Mouse (Mus musculus) heart, embryonic 15.5 days (tissue): ENCODE measurements around the gene Lamb3. TPM values are rescaled to one million over a fixed set of nuclear protein-coding genes. Genes with fewer than 3 reads are reported as not detected.

Source experiments
- ATAC-seq: fragments of 200-750 bp; cut with Nextera tagmentation; replicated peaks from 2 replicates; pipeline ENCODE4 v1.8.0; 2017; ENCODE audit warnings: low read depth, moderate TSS enrichment; ENCODE audit not compliant: insufficient number of reproducible peaks, insufficient read depth, low FRiP score
- H3K27ac ChIP-seq: fragments of 300-500 bp; sonication (generic); 2 replicates; pipeline ENCODE4 v1.5.1; 2015; ENCODE audit warnings: mild to moderate bottlenecking, inconsistent platforms
- H3K27me3 ChIP-seq: fragments of 300-500 bp; sonication (generic); 2 replicates; pipeline ENCODE4 v1.6.1; 2015; ENCODE audit warnings: inconsistent platforms
- H3K36me3 ChIP-seq: fragments of 300-500 bp; sonication (generic); 2 replicates; pipeline ENCODE4 v1.6.1; 2015; ENCODE audit warnings: mild to moderate bottlenecking, inconsistent platforms
- H3K4me1 ChIP-seq: fragments of 300-500 bp; sonication (generic); replicated peaks from 2 replicates; pipeline ENCODE4 v1.6.1; 2015; ENCODE audit warnings: inconsistent platforms
- H3K4me2 ChIP-seq: fragments of 300-500 bp; sonication (generic); 2 replicates; pipeline ENCODE4 v1.6.1; 2015; ENCODE audit warnings: inconsistent platforms, mild to moderate bottlenecking, moderate library complexity
- H3K4me3 ChIP-seq: fragments of 300-500 bp; sonication (generic); 2 replicates; pipeline ENCODE4 v1.5.1; 2015; ENCODE audit warnings: mild to moderate bottlenecking, inconsistent platforms
- H3K9ac ChIP-seq: fragments of 300-500 bp; sonication (generic); 2 replicates; pipeline ENCODE4 v1.6.1; 2015; ENCODE audit warnings: mild to moderate bottlenecking, inconsistent platforms
- H3K9me3 ChIP-seq: fragments of 300-500 bp; sonication (generic); replicated peaks from 2 replicates; pipeline ENCODE4 v1.6.1; 2016; ENCODE audit warnings: inconsistent platforms
- WGBS: fragments of 180-500 bp; shearing (Covaris S2); methylation state at CpG from one replicate; pipeline ENCODE4 v1.1.7; 2015; ENCODE audit warnings: mixed read lengths; 5-methylcytosine and 5-hydroxymethylcytosine counted together
- polyA plus RNA-seq: library from polyadenylated mRNA; unstranded; fragments of >200 nt; fragmentation: Nextera tagmentation; extraction: Ambion mirVana; gene quantifications from 2 replicates; pipeline ENCODE4 v1.2.1, GENCODE M21; 2015

The Lamb3 gene
- polyA plus RNA-seq, 1 experiment from 2014 or later = 4.7 TPM

GRCm38 (mm10) chr1:193376478-193377134 lies 169.1 kb downstream of the Lamb3 start:
- Histone ChIP-seq H3K4me2 (no peak overlapping the region), H3K4me1 (peaks cover 4% of the 10 kb centered on the region), H3K27ac (no peak overlapping the region), H3K4me3 (no peak overlapping the region), H3K27me3 (no peaks in the 10 kb centered on the region), H3K9me3 (no peaks in the 10 kb centered on the region), H3K9ac (no peak overlapping the region), H3K36me3 (no peaks in the 10 kb centered on the region)
- ATAC-seq = peak; percentile 35; the same call in 1 of the 2 replicates
- WGBS = 23% methylated on average over 4 of the region's 4 CpGs

GRCm38 (mm10) chr1:193379634-193380033 lies 172.1 kb downstream of the Lamb3 start:
- no peak overlapping the region for H3K4me2 ChIP-seq
- H3K9ac ChIP-seq = no peak overlapping the region
- H3K36me3 ChIP-seq = no peaks in the 10 kb centered on the region
- H3K4me1 ChIP-seq = peaks cover 18% of the 10 kb centered on the region
- 72% methylated on average over 6 of the region's 6 CpGs for WGBS
- H3K27ac ChIP-seq = no peak overlapping the region
- no peaks in the 10 kb centered on the region for H3K27me3 ChIP-seq
- no peak overlapping the region for H3K4me3 ChIP-seq
- H3K9me3 ChIP-seq = no peaks in the 10 kb centered on the region
- no peak for ATAC-seq

- ATAC-seq = no peak
- H3K27me3 ChIP-seq = no peaks in the 10 kb centered on the region
Measured at GRCm38 (mm10) chr1:193380877-193381276, 173.4 kb downstream of the Lamb3 start.

GRCm38 (mm10) chr1:193381597-193382404 lies 174.3 kb downstream of the Lamb3 start:
- peak overlapping the region; percentile 70 for H3K4me2 ChIP-seq
- peak overlapping the region; percentile 20; the same call in 1 of the 2 replicates for H3K9ac ChIP-seq
- H3K9me3 ChIP-seq = no peaks in the 10 kb centered on the region
- H3K27ac ChIP-seq = peak overlapping the region; percentile 64
- H3K4me3 ChIP-seq = peak overlapping the region; percentile 43
- peaks cover 22% of the 10 kb centered on the region for H3K4me1 ChIP-seq
- H3K36me3 ChIP-seq = no peaks in the 10 kb centered on the region
- WGBS = 21% methylated on average over 11 of the region's 11 CpGs
- no peaks in the 10 kb centered on the region for H3K27me3 ChIP-seq
- ATAC-seq = peak; percentile 20; the same call in 1 of the 2 replicates

More at GRCm38 (mm10) chr1:193380877-193381276, 173.4 kb downstream of the Lamb3 start:
- H3K4me2 ChIP-seq = no peak overlapping the region
- WGBS = 89% methylated on average over 5 of the region's 5 CpGs
- peaks cover 18% of the 10 kb centered on the region for H3K4me1 ChIP-seq
- no peaks in the 10 kb centered on the region for H3K36me3 ChIP-seq
- H3K4me3 ChIP-seq = no peak overlapping the region
- no peaks in the 10 kb centered on the region for H3K9me3 ChIP-seq
- no peak overlapping the region for H3K27ac ChIP-seq
- H3K9ac ChIP-seq = no peak overlapping the region

DNA sequence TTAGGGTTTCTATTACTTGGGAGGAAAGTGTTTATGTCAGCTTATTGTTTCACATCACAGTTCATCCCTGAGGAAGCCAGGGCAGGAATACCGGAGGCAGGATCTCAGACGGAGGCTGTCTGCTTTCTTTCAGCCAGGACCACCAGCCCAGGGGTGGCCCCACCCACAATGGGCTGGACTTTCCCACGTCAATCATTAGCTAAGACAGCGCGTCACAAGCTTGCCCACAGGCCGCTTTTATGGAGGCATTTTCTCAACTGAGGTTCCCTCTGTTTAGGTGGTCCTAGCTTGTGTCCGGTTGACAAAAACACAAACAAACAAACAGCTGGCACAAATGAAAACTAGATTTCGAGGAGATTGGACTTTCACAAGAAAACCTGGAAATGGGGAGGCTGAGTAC lies 174.9 kb downstream of the Lamb3 start:
- peak overlapping the region; percentile 64 for H3K27ac ChIP-seq
- H3K36me3 ChIP-seq = no peaks in the 10 kb centered on the region
- peak overlapping the region; percentile 20; the same call in 1 of the 2 replicates for H3K9ac ChIP-seq
- H3K4me2 ChIP-seq = peak overlapping the region; percentile 70
- no peaks in the 10 kb centered on the region for H3K9me3 ChIP-seq
- WGBS = 1% methylated on average over 8 of the region's 8 CpGs
- peak; percentile 78 for ATAC-seq
- H3K4me1 ChIP-seq = peaks cover 27% of the 10 kb centered on the region
- H3K27me3 ChIP-seq = no peaks in the 10 kb centered on the region
- peak overlapping the region; percentile 43 for H3K4me3 ChIP-seq

DNA sequence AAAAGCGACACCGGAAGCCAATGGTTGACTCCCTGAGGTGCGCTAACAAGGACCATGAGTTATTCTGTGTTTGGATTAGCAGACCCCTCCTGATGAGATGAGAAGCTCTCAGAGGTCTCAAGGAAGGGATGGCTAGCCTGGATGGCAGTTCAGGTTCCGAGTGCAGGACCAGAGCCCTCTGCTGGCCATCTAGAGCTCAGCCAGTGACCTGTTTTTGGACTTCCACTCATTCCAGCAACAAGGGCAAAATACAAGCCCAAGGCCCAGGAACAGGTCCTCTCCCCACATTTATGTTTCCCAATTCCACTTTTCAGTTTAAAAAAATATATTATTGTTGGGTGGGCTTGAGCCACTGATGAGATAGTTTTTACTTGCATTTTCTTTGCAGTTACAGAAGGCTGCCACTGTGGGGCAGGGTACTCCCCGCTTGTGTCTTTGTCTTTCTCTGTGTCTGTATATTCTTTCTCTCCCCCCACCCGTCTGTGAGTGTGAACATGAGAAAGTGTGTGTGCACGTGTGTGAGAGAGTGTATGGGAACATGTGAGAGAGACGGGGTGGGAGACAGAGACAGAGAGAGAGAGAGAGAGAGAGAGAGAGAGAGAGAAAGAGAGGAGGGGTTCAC lies 175.5 kb downstream of the Lamb3 start:
- peak overlapping the region; percentile 70 for H3K4me2 ChIP-seq
- H3K4me1 ChIP-seq = peaks cover 27% of the 10 kb centered on the region
- H3K27ac ChIP-seq = peak overlapping the region; percentile 64
- peak overlapping the region; percentile 20; the same call in 1 of the 2 replicates for H3K9ac ChIP-seq
- peak; percentile 45; the same call in 1 of the 2 replicates for ATAC-seq
- 4% methylated on average over 8 of the region's 8 CpGs for WGBS
- no peaks in the 10 kb centered on the region for H3K36me3 ChIP-seq
- H3K9me3 ChIP-seq = no peaks in the 10 kb centered on the region
- H3K4me3 ChIP-seq = peak overlapping the region; percentile 43
- no peaks in the 10 kb centered on the region for H3K27me3 ChIP-seq

GRCm38 (mm10) chr1:193386136-193386535 lies 178.6 kb downstream of the Lamb3 start:
- Histone ChIP-seq H3K4me1 (peaks cover 46% of the 10 kb centered on the region), H3K27me3 (no peaks in the 10 kb centered on the region), H3K27ac (0 out of 2 replicates have a peak overlapping the region, but pooled peaks have one; percentile 14), H3K36me3 (no peaks in the 10 kb centered on the region), H3K4me2 (no peak overlapping the region), H3K9ac (no peak overlapping the region), H3K4me3 (no peak overlapping the region), H3K9me3 (no peaks in the 10 kb centered on the region)
- ATAC-seq = no peak
- WGBS = under 1% methylated on average over 5 of the region's 5 CpGs

- Histone ChIP-seq H3K9me3 (no peaks in the 10 kb centered on the region), H3K4me1 (peaks cover 39% of the 10 kb centered on the region), H3K4me3 (no peak overlapping the region), H3K27me3 (no peaks in the 10 kb centered on the region), H3K9ac (no peak overlapping the region), H3K36me3 (no peaks in the 10 kb centered on the region), H3K27ac (no peak overlapping the region), H3K4me2 (no peak overlapping the region)
- WGBS = 50% methylated on average over 2 of the region's 2 CpGs
- ATAC-seq = no peak
Measured at GRCm38 (mm10) chr1:193387241-193387640, 179.7 kb downstream of the Lamb3 start.

- Histone ChIP-seq H3K9me3 (no peaks in the 10 kb centered on the region), H3K4me2 (no peak overlapping the region), H3K9ac (no peak overlapping the region), H3K27me3 (no peaks in the 10 kb centered on the region), H3K27ac (peak overlapping the region; percentile 54), H3K4me1 (peaks cover 31% of the 10 kb centered on the region), H3K36me3 (no peaks in the 10 kb centered on the region), H3K4me3 (no peak overlapping the region)
- no peak for ATAC-seq
- 15% methylated on average over 3 of the region's 3 CpGs for WGBS
Measured at GRCm38 (mm10) chr1:193389505-193389904, 182.0 kb downstream of the Lamb3 start.

DNA sequence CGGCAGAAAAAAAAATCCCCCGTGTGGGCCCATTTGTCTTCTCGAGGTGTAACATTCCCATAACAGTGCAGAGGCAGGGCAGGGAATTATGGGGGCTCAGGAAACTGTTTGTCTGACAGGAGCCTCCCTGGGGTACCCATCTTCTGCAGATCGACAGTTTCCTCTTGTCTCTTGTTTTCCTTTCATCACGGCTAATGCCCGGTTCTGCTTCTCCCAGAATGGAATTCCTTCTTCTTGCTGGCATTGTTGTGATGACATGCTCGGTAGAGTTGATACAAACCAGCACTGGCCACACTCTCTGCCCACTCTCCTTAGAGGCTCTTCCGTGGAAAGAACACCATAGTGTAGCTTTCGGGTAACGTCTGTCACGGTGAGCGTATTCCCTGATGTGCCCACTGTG lies 182.5 kb downstream of the Lamb3 start:
- Histone ChIP-seq H3K4me1 (peaks cover 31% of the 10 kb centered on the region), H3K9ac (no peak overlapping the region), H3K9me3 (no peaks in the 10 kb centered on the region), H3K36me3 (no peaks in the 10 kb centered on the region), H3K4me2 (peak overlapping the region; percentile 20), H3K27ac (peak overlapping the region; percentile 54), H3K27me3 (no peaks in the 10 kb centered on the region), H3K4me3 (no peak overlapping the region)
- WGBS = 21% methylated on average over 12 of the region's 12 CpGs
- ATAC-seq = no peak

DNA sequence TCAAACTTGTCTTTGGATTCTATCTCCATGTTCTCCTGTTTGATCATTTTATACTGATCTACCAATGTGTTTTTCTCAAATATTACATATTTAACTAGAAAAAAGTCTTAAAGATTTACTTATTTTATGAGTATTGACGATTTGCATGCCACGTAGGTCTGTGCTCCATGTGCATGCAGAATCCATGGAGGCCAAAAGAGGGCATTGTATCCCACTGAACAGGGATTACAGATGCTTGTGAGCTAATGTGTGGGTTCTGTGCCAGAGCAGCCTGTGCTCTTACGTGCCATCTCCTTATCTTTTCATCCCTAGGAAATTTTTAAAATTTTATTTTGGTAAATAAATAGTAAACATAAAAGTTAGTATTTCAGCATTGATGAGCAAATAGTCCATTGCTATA lies 184.8 kb downstream of the Lamb3 start:
- Histone ChIP-seq H3K9ac (no peak overlapping the region), H3K27ac (no peak overlapping the region), H3K36me3 (no peaks in the 10 kb centered on the region), H3K4me1 (peaks cover 22% of the 10 kb centered on the region), H3K27me3 (no peaks in the 10 kb centered on the region), H3K9me3 (no peaks in the 10 kb centered on the region), H3K4me2 (no peak overlapping the region), H3K4me3 (no peak overlapping the region)
- WGBS = 75% methylated on average over 3 of the region's 3 CpGs
- ATAC-seq = no peak
